Mouse (Mus musculus): ENCODE results near the gene Grap.

Grap gene

GRCm38 (mm10) chr11:61652686-61653447, at the start of gene Grap:
Gene Grap, plus strand, starts transcription at chr11:61653265.
- peak; percentile 57 to 63 for DNase-seq

GRCm38 (mm10) chr11:61608072-61608471, 45.0 kb upstream of the Grap start:
- DNase-seq = peak in 1 of 2 experiments; percentile 46

GRCm38 (mm10) chr11:61611197-61611596, 41.9 kb upstream of the Grap start:
- DNase-seq = no peak

- no peak for DNase-seq
Measured at GRCm38 (mm10) chr11:61612116-61612635, 40.9 kb upstream of the Grap start.

- DNase-seq = peak; percentile 14 to 43
Measured at GRCm38 (mm10) chr11:61614401-61614800, 38.7 kb upstream of the Grap start.

DNA sequence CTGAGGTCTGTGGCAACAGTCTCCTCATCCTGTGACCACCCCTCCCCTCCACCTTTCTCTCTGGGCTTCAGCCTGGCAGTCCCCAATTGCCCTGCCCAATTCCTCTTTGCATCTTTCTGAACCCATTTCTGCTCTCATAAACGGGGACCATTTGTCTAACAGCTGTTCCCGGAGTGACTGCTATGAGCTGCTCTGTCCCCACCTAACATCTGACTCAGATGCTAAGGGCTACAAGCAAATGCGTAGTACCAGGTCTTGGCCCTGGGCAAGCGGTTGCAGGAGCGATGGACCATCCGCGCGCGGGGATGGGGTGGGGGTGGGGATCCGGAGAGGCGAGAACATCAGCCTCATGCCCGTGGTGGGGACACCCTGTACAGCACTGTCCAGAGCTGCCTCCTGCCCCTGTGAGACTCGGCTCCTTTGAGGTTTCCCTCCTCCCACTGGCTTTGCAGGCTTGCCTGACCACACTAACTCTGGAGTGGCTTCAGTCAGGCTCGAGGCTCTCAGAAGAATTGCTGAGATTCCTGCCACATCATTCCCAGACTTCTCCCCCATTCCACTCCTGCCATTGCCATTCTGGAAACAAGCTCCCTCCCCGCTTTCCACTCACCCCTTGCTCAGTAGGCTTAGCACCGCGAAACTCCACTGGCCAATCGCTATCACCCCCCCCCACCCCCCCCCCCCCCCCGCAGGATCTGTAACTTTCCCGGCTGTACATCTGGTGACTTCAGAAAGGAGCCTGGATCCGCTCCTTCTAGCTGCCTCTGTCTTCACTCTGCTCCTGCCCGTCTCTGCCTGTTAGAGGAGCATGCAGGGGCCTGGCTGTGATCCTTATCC, 37.2 kb upstream of the Grap start:
- DNase-seq = peak in 1 of 2 experiments; percentile 18

- no peak for DNase-seq
Measured at GRCm38 (mm10) chr11:61616523-61617292, 36.4 kb upstream of the Grap start.

- DNase-seq = no peak
Measured at GRCm38 (mm10) chr11:61617293-61617975, 35.6 kb upstream of the Grap start.

DNA sequence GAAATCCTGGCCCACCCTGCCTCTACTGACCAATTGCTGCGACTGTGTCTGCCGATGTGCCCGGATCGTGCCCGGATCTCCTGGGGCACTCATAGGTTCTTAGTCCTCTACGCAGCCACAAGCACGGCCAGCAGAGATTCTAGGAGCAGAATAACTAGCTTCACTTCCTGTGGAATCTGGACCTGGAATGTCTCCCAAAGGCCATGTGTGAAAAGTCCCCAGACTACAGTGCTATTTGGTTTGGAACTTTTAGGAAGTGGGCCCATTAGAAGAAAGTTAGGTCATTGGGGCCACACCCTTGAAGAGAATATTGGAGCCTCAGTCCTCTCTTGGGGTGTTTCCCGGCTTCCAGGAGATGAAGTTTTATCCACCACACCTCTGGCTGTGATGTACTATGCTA, 34.9 kb upstream of the Grap start:
- peak; percentile 38 to 44 for DNase-seq

DNA sequence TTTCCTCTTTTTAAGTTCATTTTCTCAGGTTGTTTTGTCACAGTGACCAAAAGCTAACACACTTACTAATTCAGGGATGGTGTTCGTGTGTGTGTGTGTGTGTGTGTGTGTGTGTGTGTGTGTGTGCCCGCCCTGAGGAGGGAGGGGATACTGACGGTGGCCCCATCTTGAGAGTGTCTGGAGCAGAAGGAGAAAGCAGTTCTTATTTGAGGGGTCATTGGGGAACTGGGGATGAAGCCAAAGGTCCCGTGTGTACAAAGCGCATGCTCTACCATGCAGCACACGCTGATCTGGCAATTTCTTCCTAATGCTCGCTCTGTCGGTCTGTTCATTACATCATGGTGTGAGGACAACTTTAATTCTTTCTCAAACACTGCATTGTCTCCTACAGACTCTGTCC, 34.5 kb upstream of the Grap start:
- DNase-seq = no peak

DNA sequence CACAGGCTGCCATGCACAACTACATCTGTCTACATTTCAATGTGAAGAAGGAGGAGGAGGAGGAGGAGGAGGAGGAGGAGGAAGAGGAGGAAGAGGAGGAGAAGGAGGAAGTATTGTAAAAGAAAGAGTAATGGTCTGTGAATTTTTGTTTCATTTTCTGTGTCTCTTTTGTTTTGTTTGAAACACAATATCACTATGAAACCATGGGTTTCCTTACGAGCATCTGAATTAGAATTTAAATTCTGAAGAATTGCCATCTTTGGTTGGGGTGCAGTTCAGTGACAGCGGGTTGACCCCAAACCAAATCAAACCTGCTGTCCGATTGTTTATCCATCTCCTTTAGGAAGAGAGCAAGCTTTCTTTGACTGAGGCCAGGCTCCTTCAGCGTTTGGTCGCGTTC, 33.7 kb upstream of the Grap start:
- DNase-seq = no peak

DNA sequence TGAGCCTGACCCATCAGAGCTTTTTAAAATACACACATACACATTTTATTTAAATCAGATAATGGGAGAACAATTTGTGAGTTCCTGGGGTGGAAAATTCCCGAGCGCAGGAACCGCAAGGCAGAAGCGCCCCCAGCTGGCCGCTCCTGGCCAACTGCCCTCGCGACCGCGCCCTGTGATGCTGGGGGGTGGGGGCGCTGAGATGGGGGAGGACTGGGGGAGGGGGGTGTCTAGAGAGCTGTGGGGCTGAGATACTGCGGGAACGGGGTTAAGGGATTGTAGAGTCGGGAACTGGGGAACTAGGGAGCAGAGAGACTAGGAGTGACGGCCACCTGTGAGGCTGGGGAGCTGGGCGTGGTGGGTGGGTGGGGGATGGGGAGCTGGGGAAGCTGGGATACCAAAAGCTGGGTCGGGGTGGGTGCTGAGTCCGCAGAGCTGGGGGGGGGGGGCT, 33.2 kb upstream of the Grap start:
- peak; percentile 75 to 87 for DNase-seq

- peak; percentile 89 to 93 for DNase-seq
Measured at GRCm38 (mm10) chr11:61620254-61620670, 32.8 kb upstream of the Grap start.

DNA sequence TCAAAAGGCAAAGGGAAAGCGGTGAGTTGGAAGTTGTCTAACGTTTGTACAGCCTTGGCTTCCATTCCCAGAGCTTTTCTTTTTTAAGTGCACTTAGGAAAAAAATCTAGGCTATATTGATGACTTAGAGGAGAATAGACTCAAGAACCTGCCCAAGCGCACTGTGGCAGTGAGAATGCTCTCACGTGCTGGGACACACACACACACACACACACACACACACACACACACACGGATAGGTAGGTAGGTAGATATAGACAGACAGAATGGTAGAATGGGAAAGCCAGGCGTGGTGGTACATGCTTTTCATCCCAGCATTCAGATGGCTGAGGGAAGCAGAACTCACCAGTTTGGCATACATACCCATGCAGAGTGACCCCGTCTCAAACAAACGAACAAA, 32.3 kb upstream of the Grap start:
- DNase-seq = no peak

DNA sequence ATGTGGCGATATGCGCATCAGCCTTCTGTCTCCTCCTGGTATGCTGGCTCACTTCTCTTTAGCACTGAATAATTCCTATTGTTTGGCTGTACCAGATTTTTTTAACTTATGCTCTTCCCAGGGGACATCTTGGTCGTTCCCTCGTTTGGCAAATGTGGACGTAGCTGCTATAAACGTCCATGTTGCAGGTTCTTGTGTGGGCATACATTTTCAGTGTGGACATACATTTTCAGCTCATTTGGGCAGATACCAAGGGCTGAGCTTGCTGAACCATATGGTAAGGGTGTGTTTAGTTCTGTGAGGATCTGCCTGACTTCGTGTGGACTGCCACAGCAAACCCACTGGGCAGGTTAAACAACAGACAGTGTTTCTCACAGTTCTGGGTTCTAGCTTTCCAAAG, 27.9 kb upstream of the Grap start:
- no peak for DNase-seq

DNA sequence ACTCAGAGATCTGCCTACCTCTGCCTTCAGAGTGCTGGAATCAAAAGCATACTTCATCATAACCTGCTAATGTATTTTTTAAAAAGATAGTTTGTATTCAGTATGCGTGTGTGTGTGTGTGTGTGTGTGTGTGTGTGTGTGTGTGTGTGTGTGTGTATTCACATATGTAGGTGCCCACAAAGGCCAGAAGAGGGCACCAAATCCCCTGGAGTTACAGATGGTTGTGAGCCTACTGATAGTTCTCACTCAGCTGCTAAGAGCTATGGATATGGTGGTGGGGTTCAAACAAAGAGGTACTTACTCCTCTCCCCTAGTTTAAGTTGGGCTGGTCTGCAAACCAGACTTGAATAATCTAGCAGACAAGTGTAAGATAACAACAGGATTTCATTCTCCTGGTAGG, 26.6 kb upstream of the Grap start:
- no peak for DNase-seq

GRCm38 (mm10) chr11:61629621-61630020, 23.4 kb upstream of the Grap start:
- DNase-seq = peak in 1 of 2 experiments; percentile 54

DNA sequence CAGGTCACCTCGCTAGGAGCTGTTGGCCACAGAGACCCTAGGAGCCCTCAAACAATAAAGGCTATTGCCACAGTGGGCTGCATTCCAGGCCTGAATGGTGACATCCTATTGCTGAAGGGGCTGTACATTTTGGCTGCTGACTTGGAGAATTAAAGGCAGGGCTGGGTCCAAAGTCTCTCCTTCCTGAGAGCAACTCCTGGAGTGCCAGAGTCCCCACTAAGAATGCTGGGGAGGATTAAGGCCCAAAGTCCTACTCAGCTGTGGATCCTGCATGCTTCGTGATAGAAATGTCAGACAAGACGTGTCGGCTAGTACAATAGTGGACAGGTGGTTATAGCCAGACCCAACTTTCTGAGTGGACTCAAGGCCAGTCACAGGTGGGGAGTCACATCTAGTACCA, 16.8 kb upstream of the Grap start:
- peak; percentile 46 to 53 for DNase-seq

- no peak for DNase-seq
Measured at GRCm38 (mm10) chr11:61637413-61637812, 15.7 kb upstream of the Grap start.

DNA sequence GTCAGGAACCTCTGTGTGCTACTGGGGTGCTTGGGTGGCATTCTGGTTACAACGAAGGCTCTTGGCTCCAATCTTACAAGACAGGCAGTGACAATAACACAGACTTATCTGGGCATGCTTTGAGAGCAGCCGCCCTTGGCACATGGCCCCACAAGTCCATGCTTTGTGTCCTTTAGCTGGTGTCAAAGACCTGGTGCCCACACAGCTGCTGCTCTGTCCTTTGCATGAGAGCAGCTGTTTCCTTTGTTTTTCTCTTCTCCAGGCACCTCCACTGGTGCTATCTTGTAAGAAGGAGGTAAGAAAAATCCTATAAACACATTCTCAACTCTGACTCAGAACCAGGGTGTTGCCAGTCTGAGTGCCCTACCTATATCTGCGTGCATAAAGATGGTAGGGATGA, 15.2 kb upstream of the Grap start:
- DNase-seq = no peak

DNA sequence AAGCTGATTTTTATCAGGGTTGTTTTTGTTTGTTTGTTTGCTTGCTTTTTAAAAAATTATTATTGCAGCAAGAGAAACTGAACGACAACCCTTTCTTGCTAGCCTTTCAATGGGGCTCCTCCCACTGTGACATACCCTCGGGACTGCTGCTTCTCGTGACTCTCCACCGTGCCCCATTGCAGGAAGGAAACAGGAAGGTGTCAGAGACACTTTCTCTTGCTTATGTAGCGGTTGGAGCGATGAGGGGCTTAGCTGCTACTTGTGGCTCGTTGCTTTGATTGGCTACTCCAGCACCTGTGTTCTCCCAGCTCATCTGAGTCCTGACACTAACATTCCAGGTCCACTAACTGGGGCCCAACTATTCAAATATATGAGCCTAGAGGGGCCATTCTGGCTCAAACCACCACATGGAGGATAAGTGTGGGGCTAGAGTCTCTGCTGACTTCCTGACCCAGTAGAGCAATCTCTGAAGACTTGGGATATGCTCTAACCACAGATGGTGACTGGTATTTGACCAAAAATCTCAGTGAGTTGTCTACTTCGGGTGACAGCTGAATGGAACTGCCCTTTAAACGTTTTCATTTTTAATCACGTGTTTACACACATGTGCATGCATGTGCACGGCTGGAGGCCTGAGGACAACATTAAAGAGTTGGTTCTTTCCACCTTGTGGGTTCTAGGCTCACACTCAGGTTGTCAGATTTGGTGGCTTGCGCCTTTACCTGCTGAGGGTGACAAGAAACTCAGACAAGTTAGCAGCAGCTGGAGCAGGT, 14.1 kb upstream of the Grap start:
- no peak for DNase-seq

All from kidney, postnatal 36 days (tissue).